Mouse (Mus musculus): Measurements from ENCODE around the gene Psme1.

Gene Psme1

DNA sequence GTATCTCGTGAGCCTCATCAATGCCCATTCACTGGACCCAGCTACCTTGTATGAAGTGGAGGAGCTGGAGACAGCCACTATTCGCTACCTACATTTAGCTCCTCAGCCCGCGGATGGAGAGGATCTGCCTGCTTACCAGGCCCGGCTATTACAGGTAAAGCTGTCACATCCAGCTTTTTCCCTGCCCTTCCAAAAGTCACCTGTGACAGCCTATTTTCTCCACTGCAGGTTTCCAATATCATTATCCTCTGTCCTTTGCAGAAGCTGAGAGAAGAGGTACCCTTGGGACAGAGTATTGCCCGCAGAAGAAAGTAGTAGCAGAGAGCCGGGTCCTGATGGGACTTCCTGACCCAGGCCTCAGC, 25.3 kb downstream of the Psme1 start, which contains the start of gene Irf9:
Gene Irf9, plus strand, starts transcription at position 301 of the 362 bp plus-strand sequence.
- no peak for DNase-seq (ENCODE audit: low spot score)

DNA sequence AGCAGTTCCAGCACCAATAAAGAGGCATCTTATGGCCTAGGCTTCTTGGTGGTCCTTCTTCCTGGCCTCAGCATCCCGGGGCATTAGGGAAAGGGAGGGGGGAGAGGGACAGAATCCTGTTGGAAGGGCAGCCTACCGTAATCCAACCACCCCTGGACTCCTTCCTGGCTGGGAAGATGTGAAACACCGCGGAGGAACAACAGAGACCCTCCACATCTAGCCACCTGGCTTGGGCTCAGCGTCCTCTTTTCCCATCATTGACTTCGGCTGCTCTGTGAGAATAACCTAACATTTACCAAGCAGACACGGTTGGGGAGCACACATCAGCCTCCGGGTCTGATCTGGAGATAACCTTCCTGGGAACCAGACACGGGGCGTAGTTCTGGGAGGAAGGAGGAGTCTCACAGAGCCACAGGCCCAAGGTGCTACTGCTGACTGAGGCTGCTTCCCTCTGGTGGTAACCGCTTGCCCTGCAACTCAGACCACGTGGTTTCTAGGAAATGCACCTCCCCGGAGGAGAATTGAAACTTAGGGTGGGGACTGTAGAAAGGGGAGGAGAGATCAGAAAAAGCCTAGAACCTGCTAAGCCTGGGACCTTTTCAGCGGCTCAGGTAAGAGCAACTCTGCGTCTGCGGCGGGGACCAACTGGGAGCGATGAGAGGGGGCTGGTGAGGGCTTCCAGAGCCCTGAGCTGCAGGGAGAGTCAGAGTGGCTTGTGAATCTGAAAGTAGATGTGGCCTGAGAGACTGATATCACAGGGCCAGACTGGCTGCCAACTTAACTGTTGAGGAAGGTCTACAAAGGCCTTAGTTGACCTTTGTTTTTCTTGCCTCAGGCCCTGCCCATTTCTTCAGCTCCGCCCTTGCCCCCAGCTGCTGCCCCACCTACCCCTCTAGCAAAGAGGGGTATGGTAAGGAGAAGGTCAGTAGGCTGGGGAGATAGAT, 26.0 kb downstream of the Psme1 start:
- peak; percentile 78 for DNase-seq (ENCODE audit: low spot score)

DNA sequence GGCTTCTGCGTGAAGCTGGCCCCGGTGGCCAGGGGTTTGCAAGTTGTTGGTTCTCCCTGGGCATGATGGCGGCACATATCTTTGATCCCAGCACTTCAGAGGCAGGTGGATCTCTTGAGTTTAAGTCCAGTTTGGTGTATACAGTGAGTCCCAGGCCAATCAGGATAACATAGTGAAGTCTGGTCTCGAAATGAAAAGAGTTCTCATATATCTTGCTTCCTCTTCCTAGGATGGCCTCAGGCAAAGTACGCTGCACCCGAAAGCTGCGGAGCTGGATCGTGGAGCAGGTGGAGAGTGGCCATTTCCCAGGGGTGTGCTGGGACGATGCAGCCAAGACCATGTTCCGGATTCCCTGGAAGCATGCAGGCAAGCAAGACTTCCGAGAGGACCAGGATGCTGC, 26.9 kb downstream of the Psme1 start:
- no peak for DNase-seq (ENCODE audit: low spot score)

DNA sequence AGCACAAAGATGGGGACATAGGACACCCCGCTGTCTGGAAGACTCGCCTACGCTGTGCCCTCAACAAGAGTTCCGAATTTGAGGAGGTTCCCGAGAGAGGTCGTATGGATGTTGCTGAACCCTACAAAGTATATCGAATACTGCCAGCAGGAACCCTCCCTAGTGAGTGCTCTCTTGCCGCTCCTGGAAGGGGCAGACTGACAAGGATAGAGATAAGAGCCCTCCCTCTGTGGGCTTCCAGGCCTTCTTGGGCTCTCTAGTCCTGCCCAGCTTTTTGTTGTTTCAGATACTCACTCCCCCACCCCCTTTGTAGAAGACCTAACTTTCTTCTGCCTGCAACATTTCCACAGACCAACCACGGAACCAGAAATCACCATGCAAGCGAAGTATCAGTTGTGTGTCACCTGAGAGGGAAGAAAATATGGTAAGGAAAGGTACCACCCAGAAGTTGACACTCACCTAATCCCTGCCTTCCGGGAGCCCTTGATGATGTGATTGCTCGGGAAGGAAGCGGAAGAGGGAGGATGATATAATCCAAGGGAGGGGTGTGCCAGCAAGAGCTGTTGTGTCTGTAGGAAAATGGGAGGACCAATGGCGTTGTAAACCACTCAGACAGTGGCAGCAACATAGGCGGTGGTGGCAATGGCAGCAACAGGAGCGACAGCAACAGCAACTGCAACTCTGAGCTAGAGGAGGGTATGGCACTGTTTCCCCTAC, 28.0 kb downstream of the Psme1 start:
- DNase-seq (ENCODE audit: low spot score): no peak

DNA sequence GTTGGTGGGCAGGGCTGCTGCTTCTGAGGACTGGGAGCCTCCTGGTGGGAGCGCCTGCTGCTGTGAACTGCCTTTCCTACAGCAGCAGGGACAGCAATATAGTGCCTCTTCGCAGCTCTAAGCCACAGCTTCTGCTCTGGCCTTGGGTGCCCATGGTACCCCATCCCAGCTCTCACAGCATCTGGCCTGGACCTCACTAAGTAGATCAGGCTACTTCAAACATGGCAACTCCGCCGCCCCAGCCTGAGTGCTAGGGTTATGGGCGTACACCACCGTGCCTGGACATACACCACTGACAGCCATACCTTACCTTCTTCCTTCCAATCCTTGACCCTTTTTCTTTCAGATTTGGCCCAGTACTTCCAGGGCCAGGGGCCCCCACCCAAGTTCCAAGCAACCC, 30.4 kb downstream of the Psme1 start:
- DNase-seq (ENCODE audit: low spot score): no peak

DNA sequence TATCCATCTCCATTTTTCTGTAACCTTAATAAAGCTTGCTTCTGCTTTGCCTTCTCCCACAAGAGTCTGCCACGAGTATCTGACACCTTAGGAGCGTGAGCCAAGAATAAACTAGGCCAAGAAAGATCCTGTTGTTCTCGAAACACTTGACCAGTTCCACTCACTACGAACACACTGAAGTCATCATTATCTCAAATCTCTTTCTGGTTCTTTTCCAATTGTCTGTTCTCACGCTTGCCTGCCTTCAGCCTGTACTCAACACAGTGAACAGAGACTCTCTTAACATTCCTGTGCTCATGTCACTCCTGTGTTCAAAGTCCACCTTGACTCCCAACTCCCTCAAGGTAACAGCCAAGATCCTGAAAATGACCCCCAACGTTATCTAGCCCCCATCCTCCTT, 35.4 kb downstream of the Psme1 start:
- DNase-seq (ENCODE audit: low spot score): no peak

DNA sequence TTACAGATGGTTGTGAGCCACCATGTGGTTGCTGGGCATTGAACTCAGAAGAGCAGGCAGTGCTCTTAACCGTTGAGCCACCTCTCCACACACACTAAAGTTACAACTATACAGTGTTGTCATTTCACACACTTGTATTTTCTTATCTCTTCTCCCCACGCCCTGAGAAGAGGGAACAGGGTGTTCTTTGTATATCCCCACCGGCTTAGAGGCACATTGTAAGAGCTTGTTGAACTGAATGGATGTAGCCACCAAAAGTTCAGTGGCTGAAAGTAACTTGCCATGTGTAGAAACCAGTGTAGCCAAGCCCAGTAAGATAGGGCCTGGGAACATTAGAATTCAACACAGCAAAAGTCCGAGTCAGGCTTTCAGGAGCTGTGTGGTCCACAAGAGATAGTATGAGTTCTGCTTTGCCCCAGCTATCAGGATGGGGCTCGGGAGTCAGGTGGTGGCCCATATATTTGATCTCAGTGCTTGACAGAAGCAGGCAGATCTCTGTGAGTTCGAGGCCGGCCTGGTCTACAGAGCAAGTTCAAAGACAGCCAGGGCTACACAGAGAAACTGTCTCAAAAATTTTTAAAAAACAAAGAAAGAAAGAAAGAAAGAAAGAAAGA, 36.7 kb downstream of the Psme1 start:
- no peak for DNase-seq (ENCODE audit: low spot score)

DNA sequence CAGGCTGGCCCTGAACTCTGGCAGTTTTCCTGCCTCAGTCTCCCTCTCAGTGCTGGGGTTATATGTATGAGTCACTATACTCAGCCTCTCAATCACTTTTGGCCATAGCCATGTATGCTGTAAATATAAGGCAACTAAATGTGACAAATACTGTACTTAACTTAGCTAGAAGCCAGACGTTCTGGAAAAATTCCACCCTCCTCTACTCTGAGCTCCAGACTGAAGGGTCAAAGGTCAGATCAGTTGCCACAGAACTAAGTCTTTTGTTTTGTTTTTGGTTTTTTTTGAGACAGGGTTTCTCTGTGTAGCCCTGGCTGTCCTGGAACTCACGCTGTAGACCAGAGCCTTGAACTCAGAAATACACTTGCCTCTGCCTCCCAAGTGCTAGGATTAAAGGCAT, 38.0 kb downstream of the Psme1 start:
- no peak for DNase-seq (ENCODE audit: low spot score)

DNA sequence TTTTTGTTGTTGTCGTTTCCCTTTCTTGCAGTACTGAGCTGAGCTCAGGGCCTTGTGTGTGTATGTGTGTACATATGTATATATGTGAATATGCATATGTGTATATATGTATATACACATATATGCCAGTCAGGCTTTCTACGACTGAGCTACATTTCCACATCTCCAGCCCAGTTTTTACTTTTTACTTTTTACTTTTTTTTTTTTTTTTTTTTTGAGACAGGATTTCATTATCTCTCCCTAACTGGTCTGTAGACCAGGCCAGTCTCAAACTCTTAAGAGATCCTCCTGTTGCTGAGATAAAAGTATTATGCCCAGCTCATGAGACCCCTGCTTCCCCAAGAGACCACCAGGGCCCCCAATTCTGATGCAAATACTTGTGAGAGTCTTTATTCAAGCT, 38.9 kb downstream of the Psme1 start:
- no peak for DNase-seq (ENCODE audit: low spot score)

DNA sequence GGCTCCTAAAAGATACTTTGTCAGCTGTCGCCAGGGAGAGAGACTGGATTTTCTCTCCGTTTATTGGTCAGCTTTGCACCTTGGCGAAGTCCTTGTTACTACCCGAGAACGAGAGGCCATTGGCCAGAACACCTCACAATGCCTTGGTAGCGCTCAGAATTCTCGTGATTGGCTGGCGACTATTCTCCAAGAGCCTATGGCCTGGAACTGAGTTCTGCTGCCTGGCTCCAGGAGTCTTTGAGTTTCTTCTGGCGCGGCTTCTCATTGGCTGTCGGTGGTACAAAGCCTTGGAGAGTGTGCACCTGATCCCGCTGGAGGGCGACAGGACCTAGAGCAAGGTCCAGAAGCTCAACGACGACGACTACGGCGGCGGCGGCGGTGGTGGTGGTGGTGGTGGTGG, 39.9 kb downstream of the Psme1 start, which contains the start of gene Rec8:
Gene Rec8, plus strand, starts transcription at position 216 of the 400 bp plus-strand sequence.
- no peak for DNase-seq (ENCODE audit: low spot score)

DNA sequence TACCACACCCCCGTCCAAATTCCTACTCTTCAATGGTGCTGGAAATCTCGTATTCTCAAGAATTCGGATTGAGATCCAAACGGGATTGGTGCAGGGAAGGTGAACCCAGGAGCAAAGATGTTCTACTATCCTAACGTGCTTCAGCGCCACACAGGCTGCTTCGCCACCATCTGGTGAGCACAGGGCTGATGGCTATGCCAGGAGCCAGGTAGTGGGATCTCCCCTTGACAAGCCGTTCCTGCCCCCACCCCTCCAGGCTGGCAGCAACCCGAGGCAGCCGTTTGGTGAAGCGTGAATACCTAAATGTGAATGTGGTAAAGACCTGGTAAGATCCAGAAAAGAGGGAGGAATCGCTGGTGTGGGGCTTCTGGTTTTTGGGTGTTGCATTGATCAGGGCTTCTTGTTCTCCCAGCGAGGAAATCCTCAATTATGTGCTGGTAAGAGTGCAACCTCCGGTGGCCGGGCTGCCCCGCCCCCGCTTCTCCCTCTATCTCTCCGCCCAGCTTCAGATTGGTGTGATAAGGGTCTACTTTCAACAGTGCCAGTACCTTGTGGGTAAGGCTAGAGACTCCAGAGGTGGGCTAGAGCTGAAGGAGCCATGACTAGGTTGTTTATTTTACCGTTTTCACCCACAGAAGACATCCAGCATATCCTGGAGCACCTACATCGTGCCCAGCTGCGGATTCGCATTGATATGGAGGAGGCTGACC, 40.7 kb downstream of the Psme1 start:
- DNase-seq (ENCODE audit: low spot score): no peak

DNA sequence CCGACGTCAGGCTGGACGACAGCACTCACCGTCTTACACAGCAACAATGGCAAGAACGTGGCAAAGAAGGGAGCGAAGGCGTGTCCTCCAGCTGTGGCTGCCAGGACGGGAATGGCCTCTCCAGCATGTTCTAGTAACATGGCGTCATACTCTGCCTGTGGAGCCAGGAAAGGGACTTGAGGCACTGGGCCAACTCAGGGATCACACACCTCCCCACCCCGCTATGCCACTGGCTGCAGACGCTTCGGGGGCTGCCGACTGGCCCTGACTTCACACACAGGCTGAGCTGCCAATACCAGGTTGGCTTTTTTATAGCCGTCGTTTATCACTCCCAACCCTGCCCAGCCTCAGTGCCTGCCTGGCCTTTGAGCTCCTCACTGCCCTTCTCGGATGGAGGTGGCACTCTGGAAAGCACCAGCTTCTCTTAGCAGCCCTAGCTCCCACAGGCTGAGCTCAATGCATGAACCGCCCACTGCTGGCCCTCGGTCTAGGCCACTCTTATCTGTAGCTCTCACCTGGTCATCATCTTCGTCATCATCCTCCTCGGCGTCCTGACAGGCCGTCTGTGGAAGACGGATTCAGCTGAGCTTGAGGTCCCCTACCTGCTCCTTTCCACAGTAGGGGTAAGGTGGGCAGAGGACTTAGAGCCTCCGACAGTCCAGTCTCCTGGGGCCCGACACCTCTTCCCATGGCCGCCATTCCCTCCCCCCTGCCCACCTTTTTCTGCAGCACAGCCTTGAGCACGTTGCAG, 50.3 kb downstream of the Psme1 start:
- no peak for DNase-seq (ENCODE audit: low spot score)

DNA sequence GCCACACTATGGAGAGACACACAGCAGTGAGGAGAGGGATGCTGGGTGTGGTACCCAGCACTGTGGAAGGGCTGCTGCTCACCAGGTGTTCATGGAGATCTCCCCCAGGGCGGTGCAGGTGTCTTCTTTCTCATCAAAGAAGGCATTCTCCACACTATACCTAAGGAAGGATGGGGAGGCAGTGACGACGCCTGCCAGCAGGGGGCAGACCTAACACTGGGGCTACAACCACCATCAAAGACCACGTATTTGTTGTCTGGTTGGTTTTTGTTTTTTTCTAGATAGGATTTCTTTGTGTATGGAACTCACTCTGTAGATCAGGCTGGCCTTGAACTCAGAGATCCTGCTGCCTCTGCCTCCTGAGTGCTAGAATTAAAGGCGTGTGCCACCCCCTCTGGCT, 51.4 kb downstream of the Psme1 start:
- no peak for DNase-seq (ENCODE audit: low spot score)
